Mouse (Mus musculus) telencephalon, adult 2 months (tissue): ENCODE data around the gene Dcbld2.
A peak's percentile ranks its signal among the peaks of the same experiment; 100 is the strongest.

Experiments used
- DNase-seq: peaks from one replicate; pipeline ENCODE4 v3.0.0-alpha.2; 2011; ENCODE audit warnings: low read depth, low spot score

Gene Dcbld2

GRCm38 (mm10) chr16:58408062-58408486, at the start of gene Dcbld2:
TSS of gene Dcbld2 (plus strand) at chr16:58408443.
- peak; percentile 98 for DNase-seq

- DNase-seq: no peak
Measured at GRCm38 (mm10) chr16:58377170-58377569, 31.1 kb upstream of the Dcbld2 start.

GRCm38 (mm10) chr16:58377756-58378503, 30.3 kb upstream of the Dcbld2 start:
- DNase-seq: no peak

- DNase-seq: no peak
Measured at GRCm38 (mm10) chr16:58386241-58386757, 21.9 kb upstream of the Dcbld2 start.

- DNase-seq: no peak
Measured at GRCm38 (mm10) chr16:58389143-58389755, 19.0 kb upstream of the Dcbld2 start.

GRCm38 (mm10) chr16:58393036-58393435, 15.2 kb upstream of the Dcbld2 start:
- DNase-seq: no peak

GRCm38 (mm10) chr16:58394156-58394555, 14.1 kb upstream of the Dcbld2 start:
- no peak for DNase-seq

GRCm38 (mm10) chr16:58398604-58399003, 9.6 kb upstream of the Dcbld2 start:
- no peak for DNase-seq

GRCm38 (mm10) chr16:58401079-58401478, 7.2 kb upstream of the Dcbld2 start:
- no peak for DNase-seq

GRCm38 (mm10) chr16:58404665-58405064, 3.6 kb upstream of the Dcbld2 start:
- DNase-seq: no peak

- DNase-seq: no peak
Measured at GRCm38 (mm10) chr16:58405271-58405670, 3.0 kb upstream of the Dcbld2 start.

- DNase-seq: no peak
Measured at GRCm38 (mm10) chr16:58408487-58409281, 441 bp downstream of the Dcbld2 start.

- DNase-seq: no peak
Measured at GRCm38 (mm10) chr16:58409825-58410224, 1.6 kb downstream of the Dcbld2 start.

GRCm38 (mm10) chr16:58414801-58415200, 6.6 kb downstream of the Dcbld2 start:
- DNase-seq: no peak

- no peak for DNase-seq
Measured at GRCm38 (mm10) chr16:58415500-58415899, 7.3 kb downstream of the Dcbld2 start.

- peak; percentile 58 for DNase-seq
Measured at GRCm38 (mm10) chr16:58421696-58422354, 13.6 kb downstream of the Dcbld2 start.

- DNase-seq: no peak
Measured at GRCm38 (mm10) chr16:58430246-58430645, 22.0 kb downstream of the Dcbld2 start.

GRCm38 (mm10) chr16:58432384-58432783, 24.1 kb downstream of the Dcbld2 start:
- no peak for DNase-seq

- DNase-seq: no peak
Measured at GRCm38 (mm10) chr16:58444735-58445134, 36.5 kb downstream of the Dcbld2 start.

GRCm38 (mm10) chr16:58446281-58447259, 38.3 kb downstream of the Dcbld2 start:
- no peak for DNase-seq
